Mouse (Mus musculus): ENCODE data around the gene Izumo1r. TPM values are rescaled to one million over a fixed set of nuclear protein-coding genes. Genes with fewer than 3 reads are reported as not detected.

The Izumo1r gene
- polyA plus RNA-seq, 1 experiment, result not detected

DNA sequence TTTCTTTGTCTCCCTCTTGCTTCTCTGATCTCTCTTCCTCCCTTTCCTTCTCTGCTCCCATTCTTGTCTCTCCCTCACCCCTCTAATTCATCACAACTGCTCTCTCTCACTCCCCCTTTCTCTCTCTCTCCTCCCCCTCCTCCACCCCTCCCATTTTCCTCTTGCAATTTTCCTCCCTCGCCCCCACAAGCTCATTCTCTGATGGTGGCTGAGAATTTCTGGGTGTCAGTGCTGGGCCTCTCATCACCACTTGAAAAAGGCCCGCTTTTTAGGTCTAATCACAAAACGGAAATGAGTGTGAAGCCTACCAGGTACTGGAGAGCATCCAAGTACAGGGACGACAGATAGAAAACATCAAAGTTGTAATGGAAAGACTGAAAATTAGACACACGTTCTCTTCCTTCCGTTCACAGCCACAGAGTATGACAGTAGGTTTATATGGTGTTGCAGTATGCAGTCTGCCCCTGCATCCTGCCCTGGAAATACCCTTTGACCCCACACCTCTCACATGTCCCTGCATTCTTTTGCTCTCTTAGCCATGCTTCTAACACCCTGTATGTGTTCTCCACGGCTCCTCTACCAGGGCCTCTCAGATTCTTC is 4.2 kb upstream of the Izumo1r start:
- Histone ChIP-seq H3K9me3 (no peaks in the 10 kb centered on the region), H3K27me3 (replicated peaks) (peaks cover 32% of the 10 kb centered on the region), H3K4me1 (peaks cover 27% of the 10 kb centered on the region), H3K36me3 (replicated peaks; ENCODE audit: low read length) (no peaks in the 10 kb centered on the region), H3K4me3 (replicated peaks) (no peak overlapping the region)
- TF ChIP-seq FLI1 (IDR thresholded peaks at IDR 0.05; ENCODE audit: low read length) (no peak), GATA1 (IDR thresholded peaks at IDR 0.05; ENCODE audit: borderline replicate concordance, low read length) (no peak)

DNA sequence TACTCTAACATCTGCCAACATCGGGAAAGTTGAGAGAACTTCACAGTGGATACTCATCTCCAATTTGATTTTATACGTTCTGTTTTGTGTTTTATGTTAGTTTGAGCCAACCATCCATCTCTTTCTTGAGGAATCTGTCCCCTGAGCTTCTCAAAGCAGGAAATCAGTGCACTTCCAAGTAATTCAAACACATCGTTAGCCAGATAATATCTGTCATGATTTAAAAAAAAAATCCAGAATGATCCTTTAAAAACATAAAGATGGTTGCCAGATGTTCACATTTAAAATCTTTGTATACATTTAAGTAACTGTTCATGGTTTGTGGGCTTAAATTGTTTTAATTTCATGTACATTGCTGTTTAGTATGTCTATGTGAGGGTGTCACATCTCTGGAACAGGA is 2.2 kb upstream of the Izumo1r start:
- no peak overlapping the region for H3K4me3 ChIP-seq (replicated peaks)
- TF ChIP-seq GATA1 (IDR thresholded peaks at IDR 0.05; ENCODE audit: borderline replicate concordance, low read length) (no peak), FLI1 (IDR thresholded peaks at IDR 0.05; ENCODE audit: low read length) (no peak)
- no peaks in the 10 kb centered on the region for H3K9me3 ChIP-seq
- H3K36me3 ChIP-seq (replicated peaks; ENCODE audit: low read length), result no peaks in the 10 kb centered on the region
- H3K4me1 ChIP-seq, result peaks cover 42% of the 10 kb centered on the region
- peaks cover 39% of the 10 kb centered on the region for H3K27me3 ChIP-seq (replicated peaks)

DNA sequence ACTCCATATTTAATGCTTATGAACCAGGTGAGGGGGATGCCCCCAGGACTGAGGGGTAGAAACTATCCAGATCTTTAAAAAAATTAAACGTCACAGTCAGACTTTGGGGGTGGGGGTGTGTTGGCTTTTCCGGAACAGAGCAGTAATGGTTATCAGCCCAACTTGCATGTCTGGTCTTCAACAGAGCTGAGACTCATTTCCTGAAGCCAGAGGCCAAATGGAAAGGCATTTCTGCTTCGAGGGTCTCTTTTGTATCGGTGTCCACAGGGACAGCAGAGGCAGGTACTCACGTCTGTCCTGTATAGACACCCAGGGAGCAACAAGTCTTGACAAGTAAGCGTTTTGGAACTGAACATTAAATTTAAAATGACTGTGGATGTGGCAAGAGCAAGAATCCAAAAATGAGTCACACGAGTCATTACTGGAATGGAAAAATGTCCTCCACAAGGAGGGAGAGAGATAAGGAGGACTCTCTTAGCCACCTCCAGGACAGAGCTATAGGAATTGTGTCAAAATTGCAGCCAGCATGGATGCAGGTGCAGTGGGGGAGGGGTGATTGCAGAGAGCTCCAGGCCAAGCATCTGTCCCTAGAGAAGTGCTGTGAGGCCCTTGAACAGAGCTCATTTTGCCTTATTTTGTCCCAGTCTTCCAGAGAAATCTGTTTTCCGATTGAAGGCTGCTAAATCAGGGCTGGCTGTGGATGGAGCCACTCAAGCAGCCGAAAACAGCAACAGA is 1.2 kb upstream of the Izumo1r start:
- no peaks in the 10 kb centered on the region for H3K9me3 ChIP-seq
- H3K36me3 ChIP-seq (replicated peaks; ENCODE audit: low read length), result no peaks in the 10 kb centered on the region
- peaks cover 39% of the 10 kb centered on the region for H3K27me3 ChIP-seq (replicated peaks)
- peak overlapping the region; percentile 38 for H3K4me3 ChIP-seq (replicated peaks)
- no peak for TF ChIP-seq GATA1 (IDR thresholded peaks at IDR 0.05; ENCODE audit: borderline replicate concordance, low read length)
- H3K4me1 ChIP-seq, result peaks cover 42% of the 10 kb centered on the region

DNA sequence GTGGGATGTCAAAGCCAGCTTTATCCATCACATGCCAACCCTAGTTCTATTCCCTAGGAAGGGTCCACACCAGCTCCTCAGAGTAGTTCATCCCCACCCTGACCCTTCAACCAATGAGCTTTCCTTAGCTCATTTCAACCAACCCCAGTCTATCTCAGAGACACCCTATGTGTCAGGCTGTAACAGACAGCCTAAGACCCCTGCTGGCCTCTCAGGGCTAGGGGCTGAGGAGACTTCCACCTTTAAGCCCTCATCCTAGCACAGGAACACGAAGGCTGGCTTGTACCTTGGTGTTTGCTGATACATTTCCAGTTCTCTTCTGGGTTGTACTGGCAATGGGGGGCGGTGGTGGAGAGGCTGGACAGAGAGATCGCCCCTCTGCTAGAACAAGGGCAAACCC is 743 bp downstream of the Izumo1r start:
- Histone ChIP-seq H3K36me3 (replicated peaks; ENCODE audit: low read length) (no peaks in the 10 kb centered on the region), H3K9me3 (no peaks in the 10 kb centered on the region), H3K4me3 (replicated peaks) (no peak overlapping the region), H3K27me3 (replicated peaks) (peaks cover 44% of the 10 kb centered on the region), H3K4me1 (peaks cover 42% of the 10 kb centered on the region)
- TF ChIP-seq FLI1 (IDR thresholded peaks at IDR 0.05; ENCODE audit: low read length) (no peak), GATA1 (IDR thresholded peaks at IDR 0.05; ENCODE audit: borderline replicate concordance, low read length) (no peak)

DNA sequence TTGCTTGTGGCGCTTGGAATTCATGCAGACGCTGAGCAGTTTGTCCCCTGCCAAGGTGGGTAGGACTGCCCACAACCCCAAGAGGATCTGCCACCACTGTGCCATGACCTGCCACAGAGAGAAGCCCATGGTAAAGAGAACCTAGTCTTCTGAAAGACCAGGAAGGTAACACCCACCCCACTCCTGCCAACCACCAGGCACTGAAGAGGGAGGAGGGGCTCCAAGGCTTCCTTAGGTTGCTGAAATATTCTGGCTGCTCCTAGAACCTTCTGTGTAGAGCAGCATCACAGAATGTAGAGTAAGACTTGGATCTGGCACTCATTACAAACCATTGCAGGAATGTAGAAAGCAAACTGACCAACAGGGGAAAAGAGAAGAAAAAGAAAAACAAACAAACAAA is 1.3 kb downstream of the Izumo1r start:
- Histone ChIP-seq H3K4me1 (peaks cover 42% of the 10 kb centered on the region), H3K9me3 (no peaks in the 10 kb centered on the region), H3K27me3 (replicated peaks) (peaks cover 47% of the 10 kb centered on the region), H3K4me3 (replicated peaks) (no peak overlapping the region), H3K36me3 (replicated peaks; ENCODE audit: low read length) (no peaks in the 10 kb centered on the region)
- TF ChIP-seq FLI1 (IDR thresholded peaks at IDR 0.05; ENCODE audit: low read length), result no peak
- TF ChIP-seq GATA1 (IDR thresholded peaks at IDR 0.05; ENCODE audit: borderline replicate concordance, low read length), result no peak

DNA sequence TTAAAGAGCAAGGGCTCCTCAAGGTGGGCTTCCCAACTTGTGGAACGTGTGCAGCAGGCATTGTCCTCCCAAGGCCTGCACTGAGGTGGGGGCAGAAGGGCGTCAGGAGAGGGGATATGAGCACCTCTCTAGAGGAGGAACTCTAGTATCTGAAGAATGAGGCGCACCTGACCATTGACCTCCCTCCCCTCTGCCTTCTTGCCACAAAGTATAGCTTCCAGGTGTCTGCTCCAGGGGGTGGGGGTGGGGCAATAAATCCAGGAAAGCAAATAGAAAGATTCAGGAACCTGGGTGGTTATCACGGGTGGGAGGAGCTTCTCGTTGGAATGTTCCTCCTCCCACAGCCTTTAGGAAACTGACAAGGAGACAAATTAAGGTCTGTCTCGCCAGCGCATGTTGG is 2.0 kb downstream of the Izumo1r start:
- Histone ChIP-seq H3K27me3 (replicated peaks) (peaks cover 46% of the 10 kb centered on the region), H3K4me1 (peaks cover 42% of the 10 kb centered on the region), H3K9me3 (no peaks in the 10 kb centered on the region), H3K4me3 (replicated peaks) (no peak overlapping the region), H3K36me3 (replicated peaks; ENCODE audit: low read length) (no peaks in the 10 kb centered on the region)
- TF ChIP-seq GATA1 (IDR thresholded peaks at IDR 0.05; ENCODE audit: borderline replicate concordance, low read length) (no peak), FLI1 (IDR thresholded peaks at IDR 0.05; ENCODE audit: low read length) (no peak)

DNA sequence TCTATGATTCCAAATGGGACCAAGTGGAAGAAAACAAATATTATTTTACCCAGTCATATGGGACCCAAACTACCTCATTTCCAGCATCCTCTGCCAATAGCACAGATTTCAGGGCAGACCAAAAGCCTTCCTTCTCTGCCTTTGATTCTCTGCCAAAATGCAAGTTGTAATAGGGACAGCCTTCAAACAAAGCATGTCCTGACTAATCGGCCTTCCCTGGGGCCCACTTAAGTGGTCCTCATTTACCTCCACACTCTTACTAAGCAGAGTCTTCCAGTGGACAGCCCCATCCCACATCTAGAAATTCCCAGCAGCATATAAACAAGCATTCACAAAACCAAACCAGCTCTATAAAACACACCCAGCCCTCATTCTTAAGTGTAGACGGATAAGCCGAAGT is 6.6 kb downstream of the Izumo1r start:
- peaks cover 13% of the 10 kb centered on the region for H3K9me3 ChIP-seq
- H3K36me3 ChIP-seq (replicated peaks; ENCODE audit: low read length), result no peaks in the 10 kb centered on the region
- peaks cover 30% of the 10 kb centered on the region for H3K27me3 ChIP-seq (replicated peaks)
- TF ChIP-seq GATA1 (IDR thresholded peaks at IDR 0.05; ENCODE audit: borderline replicate concordance, low read length), result no peak
- TF ChIP-seq FLI1 (IDR thresholded peaks at IDR 0.05; ENCODE audit: low read length), result no peak
- H3K4me3 ChIP-seq (replicated peaks), result no peak overlapping the region
- H3K4me1 ChIP-seq, result peaks cover 31% of the 10 kb centered on the region

DNA sequence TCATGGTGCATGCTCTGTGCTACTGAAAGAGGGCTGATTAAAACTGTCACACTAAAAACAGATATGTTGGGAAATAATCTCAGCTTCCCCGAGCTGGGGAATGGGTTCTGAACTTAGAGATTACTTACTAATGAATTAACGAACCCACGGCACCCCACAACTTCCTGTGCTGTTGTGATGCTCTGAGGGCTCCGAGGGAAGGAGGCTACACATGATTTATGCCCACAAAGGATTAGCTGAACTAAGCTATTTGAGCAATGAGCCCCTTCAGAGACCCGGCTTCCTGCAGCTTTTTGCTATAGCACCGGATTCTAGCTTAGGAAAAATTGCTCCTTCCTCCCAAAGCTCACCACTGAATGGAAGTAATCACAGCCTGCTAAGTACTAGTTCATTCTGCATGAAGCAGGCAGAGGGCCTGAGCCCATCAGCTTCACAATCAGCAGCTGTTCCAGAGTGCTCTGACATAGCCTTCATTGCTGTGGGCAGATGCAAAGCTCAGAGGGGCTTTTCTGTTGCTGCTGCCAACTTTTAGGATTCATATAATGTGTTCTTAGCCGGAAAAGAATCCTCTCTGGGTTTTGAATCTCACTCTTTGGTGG is 8.4 kb downstream of the Izumo1r start:
- Histone ChIP-seq H3K27me3 (replicated peaks) (peaks cover 23% of the 10 kb centered on the region), H3K4me3 (replicated peaks) (no peak overlapping the region), H3K4me1 (peaks cover 21% of the 10 kb centered on the region), H3K9me3 (peaks cover 13% of the 10 kb centered on the region), H3K36me3 (replicated peaks; ENCODE audit: low read length) (no peaks in the 10 kb centered on the region)
- TF ChIP-seq GATA1 (IDR thresholded peaks at IDR 0.05; ENCODE audit: borderline replicate concordance, low read length) (no peak), FLI1 (IDR thresholded peaks at IDR 0.05; ENCODE audit: low read length) (no peak)

DNA sequence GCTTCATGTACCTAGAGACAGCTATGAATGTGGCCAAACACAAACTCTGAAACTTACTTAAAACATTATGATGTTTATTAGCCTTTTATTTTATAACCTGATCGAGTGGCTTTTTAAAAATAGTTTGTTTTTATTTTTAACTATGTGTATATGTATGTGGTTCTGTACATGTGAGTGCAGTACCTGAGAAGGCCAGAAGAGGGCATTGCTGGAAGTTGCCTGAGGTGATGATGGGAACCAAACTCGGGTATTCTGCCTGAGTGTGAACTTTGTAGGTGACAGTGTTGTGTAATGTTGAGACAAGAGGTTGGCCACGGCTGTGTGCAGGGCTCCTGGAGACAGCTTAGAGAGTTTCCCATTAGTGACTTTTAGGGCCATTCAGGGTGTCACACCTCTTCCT is 9.1 kb downstream of the Izumo1r start:
- no peak overlapping the region for H3K4me3 ChIP-seq (replicated peaks)
- TF ChIP-seq FLI1 (IDR thresholded peaks at IDR 0.05; ENCODE audit: low read length) (no peak), GATA1 (IDR thresholded peaks at IDR 0.05; ENCODE audit: borderline replicate concordance, low read length) (no peak)
- peaks cover 13% of the 10 kb centered on the region for H3K9me3 ChIP-seq
- no peaks in the 10 kb centered on the region for H3K36me3 ChIP-seq (replicated peaks; ENCODE audit: low read length)
- H3K4me1 ChIP-seq, result peaks cover 21% of the 10 kb centered on the region
- peaks cover 17% of the 10 kb centered on the region for H3K27me3 ChIP-seq (replicated peaks)

DNA sequence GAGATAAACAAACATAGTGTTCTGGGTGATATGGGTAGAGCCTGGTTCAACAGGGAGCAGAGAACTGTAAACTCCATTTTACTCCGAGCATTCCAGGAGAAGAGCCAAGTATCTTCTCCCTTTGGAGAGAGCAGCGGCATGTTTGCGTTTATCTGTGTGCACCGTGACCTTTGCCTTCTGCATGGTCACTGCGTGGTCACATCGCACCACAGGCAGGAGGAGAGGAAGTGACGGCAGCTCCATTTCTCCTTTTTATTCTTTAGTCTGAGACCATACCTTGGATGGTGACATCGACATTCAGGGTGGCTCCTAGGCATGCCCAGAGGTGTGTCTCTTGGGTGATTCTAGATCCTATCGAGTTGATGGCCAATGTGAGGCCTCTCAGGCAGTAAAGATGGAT is 10.4 kb downstream of the Izumo1r start:
- peak overlapping the region; percentile 30 for H3K4me3 ChIP-seq (replicated peaks)
- no peak for TF ChIP-seq GATA1 (IDR thresholded peaks at IDR 0.05; ENCODE audit: borderline replicate concordance, low read length)
- TF ChIP-seq FLI1 (IDR thresholded peaks at IDR 0.05; ENCODE audit: low read length), result no peak
- peaks cover 13% of the 10 kb centered on the region for H3K9me3 ChIP-seq
- peaks cover 27% of the 10 kb centered on the region for H3K4me1 ChIP-seq
- peaks cover 12% of the 10 kb centered on the region for H3K27me3 ChIP-seq (replicated peaks)
- H3K36me3 ChIP-seq (replicated peaks; ENCODE audit: low read length), result no peaks in the 10 kb centered on the region

Data from megakaryocyte, embryonic 14.5 days (primary cell).